Mouse (Mus musculus): ENCODE measurements around the gene Olfr976. TPM values are rescaled to one million over a fixed set of nuclear protein-coding genes. Genes with fewer than 3 reads are reported as not detected.

Gene Olfr976
- polyA plus RNA-seq, 1 experiment from 2014 or later: not detected

- no peaks in the 10 kb centered on the region for H3K4me1 ChIP-seq (ENCODE audit: insufficient read depth, low read length)
- no peak for ATAC-seq (ENCODE audit: low FRiP score, low TSS enrichment)
- H3K36me3 ChIP-seq (ENCODE audit: insufficient read depth, low read length): no peaks in the 10 kb centered on the region
- WGBS: 73% methylated on average over 2 of the region's 2 CpGs
- H3K27me3 ChIP-seq (ENCODE audit: insufficient read depth, low read length): no peaks in the 10 kb centered on the region
- H3K9me3 ChIP-seq (ENCODE audit: low read length): no peaks in the 10 kb centered on the region
- H3K9ac ChIP-seq (replicated peaks; ENCODE audit: low read length): no peak within 1 kb of the TSS
- no peak within 1 kb of the TSS for H3K27ac ChIP-seq (ENCODE audit: low read length)
- no peak within 1 kb of the TSS for H3K4me3 ChIP-seq (ENCODE audit: low read length)
- H3K4me2 ChIP-seq (replicated peaks; ENCODE audit: low read depth, low read length): no peak within 1 kb of the TSS
Measured at GRCm38 (mm10) chr9:39907036-39907435, 53.9 kb downstream of the Olfr976 start, which contains the start of gene Olfr229. Olfr229 (plus strand) TSS chr9:39907336.

GRCm38 (mm10) chr9:39905106-39905505 is 55.8 kb downstream of the Olfr976 start:
- 77% methylated on average over 6 of the region's 6 CpGs for WGBS
- H3K27ac ChIP-seq (ENCODE audit: low read length): no peak overlapping the region
- H3K4me3 ChIP-seq (ENCODE audit: low read length): no peak overlapping the region
- no peak overlapping the region for H3K4me2 ChIP-seq (replicated peaks; ENCODE audit: low read depth, low read length)
- H3K36me3 ChIP-seq (ENCODE audit: insufficient read depth, low read length): no peaks in the 10 kb centered on the region
- H3K27me3 ChIP-seq (ENCODE audit: insufficient read depth, low read length): no peaks in the 10 kb centered on the region
- H3K9ac ChIP-seq (replicated peaks; ENCODE audit: low read length): no peak overlapping the region
- no peaks in the 10 kb centered on the region for H3K9me3 ChIP-seq (ENCODE audit: low read length)
- no peak for ATAC-seq (ENCODE audit: low FRiP score, low TSS enrichment)
- no peaks in the 10 kb centered on the region for H3K4me1 ChIP-seq (ENCODE audit: insufficient read depth, low read length)

Other genes starting within 250 kb of the Olfr976 start
- gene Olfr965, start 249.8 kb downstream of the Olfr976 start, polyA plus RNA-seq (2015; fragmentation: Nextera tagmentation; extraction: Ambion mirVana): not detected in 2 replicates
- not detected in 2 replicates for gene Olfr150, start 230.2 kb downstream of the Olfr976 start, polyA plus RNA-seq (2015; fragmentation: Nextera tagmentation; extraction: Ambion mirVana)
- gene Olfr967, start 214.9 kb downstream of the Olfr976 start, polyA plus RNA-seq (2015; fragmentation: Nextera tagmentation; extraction: Ambion mirVana): not detected in 2 replicates
- gene Olfr968, start 177.9 kb downstream of the Olfr976 start, polyA plus RNA-seq (2015; fragmentation: Nextera tagmentation; extraction: Ambion mirVana): not detected in 2 replicates
- not detected in 2 replicates for gene Olfr969, start 170.2 kb downstream of the Olfr976 start, polyA plus RNA-seq (2015; fragmentation: Nextera tagmentation; extraction: Ambion mirVana)
- not detected in 2 replicates for gene Olfr970, start 152.3 kb downstream of the Olfr976 start, polyA plus RNA-seq (2015; fragmentation: Nextera tagmentation; extraction: Ambion mirVana)
- gene Olfr971, start 124.3 kb downstream of the Olfr976 start, polyA plus RNA-seq (2015; fragmentation: Nextera tagmentation; extraction: Ambion mirVana): not detected in 2 replicates
- gene Olfr972, start 94.7 kb downstream of the Olfr976 start, polyA plus RNA-seq (2015; fragmentation: Nextera tagmentation; extraction: Ambion mirVana): not detected in 2 replicates
- gene Olfr229, start 53.8 kb downstream of the Olfr976 start, polyA plus RNA-seq (2015; fragmentation: Nextera tagmentation; extraction: Ambion mirVana): not detected in 2 replicates
- not detected in 2 replicates for gene Olfr974, start 23.6 kb downstream of the Olfr976 start, polyA plus RNA-seq (2015; fragmentation: Nextera tagmentation; extraction: Ambion mirVana)
- gene Olfr975, start 9.1 kb downstream of the Olfr976 start, polyA plus RNA-seq (2015; fragmentation: Nextera tagmentation; extraction: Ambion mirVana): not detected in 2 replicates
- gene Olfr978, start 31.0 kb upstream of the Olfr976 start, polyA plus RNA-seq (2015; fragmentation: Nextera tagmentation; extraction: Ambion mirVana): not detected in 2 replicates
- gene Olfr979, start 42.3 kb upstream of the Olfr976 start, polyA plus RNA-seq (2015; fragmentation: Nextera tagmentation; extraction: Ambion mirVana): not detected in 2 replicates
- gene Olfr980, start 48.4 kb upstream of the Olfr976 start, polyA plus RNA-seq (2015; fragmentation: Nextera tagmentation; extraction: Ambion mirVana): not detected in 2 replicates
- gene Olfr981, start 60.3 kb upstream of the Olfr976 start, polyA plus RNA-seq (2015; fragmentation: Nextera tagmentation; extraction: Ambion mirVana): not detected in 2 replicates
- gene Olfr982, start 112.7 kb upstream of the Olfr976 start, polyA plus RNA-seq (2015; fragmentation: Nextera tagmentation; extraction: Ambion mirVana): not detected in 2 replicates
- not detected in 2 replicates for gene Olfr983, start 132.5 kb upstream of the Olfr976 start, polyA plus RNA-seq (2015; fragmentation: Nextera tagmentation; extraction: Ambion mirVana)
- not detected in 2 replicates for gene Olfr984, start 153.1 kb upstream of the Olfr976 start, polyA plus RNA-seq (2015; fragmentation: Nextera tagmentation; extraction: Ambion mirVana)
- not detected in 2 replicates for gene Olfr985, start 169.1 kb upstream of the Olfr976 start, polyA plus RNA-seq (2015; fragmentation: Nextera tagmentation; extraction: Ambion mirVana)
- gene Tmem225, start 187.0 kb upstream of the Olfr976 start, polyA plus RNA-seq (2015; fragmentation: Nextera tagmentation; extraction: Ambion mirVana): not detected in 2 replicates
- gene Olfr986, start 219.8 kb upstream of the Olfr976 start, polyA plus RNA-seq (2015; fragmentation: Nextera tagmentation; extraction: Ambion mirVana): not detected in 2 replicates
- gene Zfp202, start 231.2 kb upstream of the Olfr976 start, polyA plus RNA-seq (2015; fragmentation: Nextera tagmentation; extraction: Ambion mirVana): 7.3 and 7.8 TPM in 2 replicates

Data from kidney, embryonic 16.5 days (tissue).